Mouse (Mus musculus) embryonic fibroblast, embryonic 13.5 days (primary cell): ENCODE measurements around the gene Gpx8.

Experiments
- CTCF ChIP-seq: IDR thresholded peaks from 2 replicates; pipeline ENCODE4 v1.5.1; 2011; ENCODE audit warnings: mild to moderate bottlenecking, control low read depth, low read length, moderate library complexity, borderline replicate concordance; ENCODE audit not compliant: insufficient read depth
- POLR2A ChIP-seq: IDR thresholded peaks from 2 replicates; pipeline ENCODE4 v1.6.1; 2011; ENCODE audit warnings: low read depth, mild to moderate bottlenecking, control low read depth, low read length, moderate library complexity

GRCm38 (mm10) chr13:113047018-113047417 is 808 bp upstream of the Gpx8 start:
- no peak for TF ChIP-seq CTCF
- TF ChIP-seq POLR2A: no peak
